Mouse (Mus musculus) cortical plate, adult 2 months (tissue): ENCODE results near the gene Sgk2.
"Not testable (repeated sequence)": the region's sequence is repeated elsewhere in the genome, so short reads cannot be mapped to it uniquely, and the experiment has no call there.

Experiments used
- CTCF ChIP-seq: fragments of 200-500 bp; IDR thresholded peaks from 2 replicates; pipeline ENCODE4 v1.5.1; 2011; ENCODE audit warnings: mild to moderate bottlenecking, control low read depth, low read length; ENCODE audit not compliant: insufficient read depth; ENCODE audit errors: extremely low read depth
- POLR2A ChIP-seq: fragments of 200-500 bp; IDR thresholded peaks from 2 replicates; pipeline ENCODE4 v1.6.1; 2011; ENCODE audit warnings: mild to moderate bottlenecking, low read length, control low read depth; ENCODE audit not compliant: insufficient read depth; ENCODE audit errors: extremely low read depth

DNA sequence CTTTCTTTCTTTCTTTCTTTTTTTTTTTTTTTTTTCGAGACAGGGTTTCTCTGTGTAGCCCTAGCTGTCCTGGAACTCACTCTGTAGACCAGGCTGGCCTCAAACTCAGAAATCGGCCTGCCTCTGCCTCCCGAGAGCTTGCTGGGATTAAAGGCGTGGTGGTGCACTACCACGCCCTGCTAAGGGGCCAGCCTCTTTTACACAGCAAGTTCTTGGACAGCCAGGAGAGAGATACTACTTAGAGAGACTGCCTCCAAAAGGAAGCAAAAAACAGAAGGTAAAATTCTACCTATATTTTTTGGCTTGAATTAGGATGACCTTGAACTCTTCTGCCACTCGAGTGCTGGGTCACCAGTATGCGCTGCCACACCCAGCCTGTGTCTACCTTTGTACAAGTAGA is 71.9 kb downstream of the Sgk2 start:
- not testable (repeated sequence) for TF ChIP-seq POLR2A, CTCF
